15 mouse cellular contexts compared by ENCODE assay signal in genomic region chr6:119139561-119139960, GRCm38 (mm10). TPM values are rescaled to one million over a fixed set of nuclear protein-coding genes. Genes with fewer than 3 reads are reported as not detected.
DNase-seq lines count a peak whose midpoint lies in the region; ATAC-seq and TF ChIP-seq lines count a peak whose summit lies in the region.
"Had no signal": no experiment of that assay in that cellular context is flagged by ENCODE, and none has a peak within 500 bp of the region (broad histone marks: within the 10 kb centered on the region; RNA-seq: fewer than 3 reads in every experiment).

No protein-coding gene starts in this region.

- peaks cover 14% of the 10 kb centered on the region for H3K4me1 ChIP-seq in megakaryocyte, embryonic 14.5 days
- peaks cover 27% of the 10 kb centered on the region for H3K4me1 ChIP-seq in heart, postnatal 0 days (ENCODE audit: control insufficient read depth, insufficient read depth)
- H3K4me1 ChIP-seq in liver, embryonic 16.5 days (ENCODE audit: control insufficient read depth, low read depth, low read length), result peaks cover 5% of the 10 kb centered on the region
- H3K4me1 ChIP-seq: kidney, embryonic 15.5 days; limb, embryonic 15.5 days; neural tube, embryonic 12.5 days; stomach, embryonic 15.5 days had no signal

- H3K9me3 ChIP-seq in megakaryocyte, embryonic 14.5 days, result no peaks in the 10 kb centered on the region
- H3K9me3 ChIP-seq in heart, postnatal 0 days (replicated peaks; ENCODE audit: control insufficient read depth, low read length), result no peaks in the 10 kb centered on the region
- H3K9me3 ChIP-seq in liver, embryonic 16.5 days (replicated peaks; ENCODE audit: control insufficient read depth, low read length), result no peaks in the 10 kb centered on the region
- H3K9me3 ChIP-seq: kidney, embryonic 15.5 days; limb, embryonic 15.5 days; neural tube, embryonic 12.5 days; stomach, embryonic 15.5 days had no signal

- no peak overlapping the region for H3K9ac ChIP-seq in heart, postnatal 0 days (replicated peaks; ENCODE audit: low read depth, low read length)
- H3K9ac ChIP-seq in liver, embryonic 16.5 days (ENCODE audit: low read depth, low read length), result no peak overlapping the region
- H3K9ac ChIP-seq: kidney, embryonic 15.5 days; limb, embryonic 15.5 days; neural tube, embryonic 12.5 days; stomach, embryonic 15.5 days had no signal

- peak; percentile 30 to 74 for DNase-seq in heart, adult 9 months (ENCODE audit: low spot score in 2 of 2)
- peak; percentile 93 for DNase-seq in heart, postnatal 0 days (ENCODE audit: low spot score)
- DNase-seq in spleen, adult 12 weeks (ENCODE audit: low spot score), result no peak
- no peak for DNase-seq in cerebellum, postnatal 14 days
- no peak for DNase-seq in layer of hippocampus, adult 2 months (ENCODE audit: low spot score in 2 of 2)
- DNase-seq: cerebellum, adult 18-20 months; midbrain, embryonic 14.5 days had no signal

- 4% methylated on average over 7 of the region's 7 CpGs for WGBS in heart, postnatal 0 days
- 27% methylated on average over 7 of the region's 7 CpGs for WGBS in liver, embryonic 16.5 days (ENCODE audit: insufficient replicate concordance)

- H3K27ac ChIP-seq in heart, postnatal 0 days (ENCODE audit: low read depth), result peak overlapping the region; percentile 91
- H3K27ac ChIP-seq in liver, embryonic 16.5 days (ENCODE audit: low read length), result no peak overlapping the region; the same call in 1 of the 2 replicates
- H3K27ac ChIP-seq in layer of hippocampus, adult 2 months, result no peak overlapping the region
- H3K27ac ChIP-seq: hindbrain, postnatal 0 days; kidney, embryonic 15.5 days; limb, embryonic 15.5 days; neural tube, embryonic 12.5 days; stomach, embryonic 15.5 days had no signal

- H3K27me3 ChIP-seq in megakaryocyte, embryonic 14.5 days (replicated peaks), result peaks cover 27% of the 10 kb centered on the region
- no peaks in the 10 kb centered on the region for H3K27me3 ChIP-seq in heart, postnatal 0 days (ENCODE audit: control insufficient read depth, insufficient read depth, low read length)
- H3K27me3 ChIP-seq in liver, embryonic 16.5 days (ENCODE audit: control insufficient read depth, insufficient read depth, low read depth, low read length), result no peaks in the 10 kb centered on the region
- H3K27me3 ChIP-seq: kidney, embryonic 15.5 days; limb, embryonic 15.5 days; neural tube, embryonic 12.5 days; stomach, embryonic 15.5 days had no signal

- peak overlapping the region; percentile 53 for H3K4me2 ChIP-seq in heart, postnatal 0 days (ENCODE audit: low read depth, low read length)
- H3K4me2 ChIP-seq in liver, embryonic 16.5 days (ENCODE audit: low read depth, low read length), result peak overlapping the region; percentile 20; the same call in 1 of the 2 replicates
- H3K4me2 ChIP-seq: kidney, embryonic 15.5 days; limb, embryonic 15.5 days; neural tube, embryonic 12.5 days; stomach, embryonic 15.5 days had no signal

- H3K36me3 ChIP-seq in megakaryocyte, embryonic 14.5 days (replicated peaks; ENCODE audit: low read length), result no peaks in the 10 kb centered on the region
- no peaks in the 10 kb centered on the region; the same call in 1 of the 2 replicates for H3K36me3 ChIP-seq in heart, postnatal 0 days (replicated peaks; ENCODE audit: control insufficient read depth, insufficient read depth, low read length)
- no peaks in the 10 kb centered on the region for H3K36me3 ChIP-seq in liver, embryonic 16.5 days (ENCODE audit: control insufficient read depth, insufficient read depth)
- H3K36me3 ChIP-seq: kidney, embryonic 15.5 days; limb, embryonic 15.5 days; neural tube, embryonic 12.5 days; stomach, embryonic 15.5 days had no signal

- TF ChIP-seq CTCF in heart, postnatal 0 days (IDR thresholded peaks at IDR 0.05; ENCODE audit: low read depth), result 0 out of 2 replicates have a peak, but pooled peaks have one; percentile 8
- TF ChIP-seq CTCF in layer of hippocampus, adult 2 months (conservative IDR thresholded peaks at IDR 0.05), result no peak

- TF ChIP-seq EP300 in heart, postnatal 0 days (IDR thresholded peaks at IDR 0.05; ENCODE audit: low read depth), result peak; percentile 97

- ATAC-seq in megakaryocyte, adult 5-6 weeks (ENCODE audit: poor library complexity, severe bottlenecking), result no peak
- ATAC-seq in heart, postnatal 0 days (ENCODE audit: insufficient read depth, low read depth), result peak; percentile 91
- ATAC-seq in liver, embryonic 16.5 days (ENCODE audit: low read depth), result peak; percentile 86
- ATAC-seq: hindbrain, postnatal 0 days had no signal

- H3K4me3 ChIP-seq in megakaryocyte, embryonic 14.5 days (replicated peaks), result peak overlapping the region; percentile 67
- peak overlapping the region; percentile 9; the same call in 1 of the 2 replicates for H3K4me3 ChIP-seq in heart, postnatal 0 days (ENCODE audit: low read depth, low read length)
- no peak overlapping the region for H3K4me3 ChIP-seq in liver, embryonic 16.5 days (ENCODE audit: low read depth, low read length)
- no peak overlapping the region for H3K4me3 ChIP-seq in layer of hippocampus, adult 2 months
- H3K4me3 ChIP-seq: kidney, embryonic 15.5 days; limb, embryonic 15.5 days; neural tube, embryonic 12.5 days; stomach, embryonic 15.5 days had no signal

RNA-seq across cellular contexts. Expression of gene Dcp1b, which starts 35.5 kb away (rescaled TPM):
- 19.3 and 22.1 TPM in 2 replicates for polyA plus RNA-seq in megakaryocyte, embryonic 14.5 days (2012; ENCODE audit: insufficient read depth, low replicate concordance)
- total RNA-seq in megakaryocyte, adult 5-6 weeks (2015), result 7.5 and 13.1 TPM in 2 replicates
- total RNA-seq in megakaryocyte, adult 5-6 weeks (2017), result 7.2 and 10.6 TPM in 2 replicates
- total RNA-seq in heart, postnatal 0 days (2014; rRNA removed; ENCODE audit: low replicate concordance), result 8.8 and 12.4 TPM in 2 replicates
- 9.9 and 11.4 TPM in 2 replicates for polyA plus RNA-seq in heart, postnatal 0 days (2015; fragmentation: Nextera tagmentation; extraction: Ambion mirVana)
- 2.7 and 3.2 TPM in 2 replicates for polyA plus RNA-seq in liver, embryonic 16.5 days (2015; fragmentation: Nextera tagmentation; extraction: Ambion mirVana)
- total RNA-seq in layer of hippocampus, adult 2 months (2021), result 10 to 100 TPM; 18.6 to 21.2 TPM

RNA-seq across cellular contexts. Expression of gene Cacna1c, which starts 56.7 kb away (rescaled TPM):
- polyA plus RNA-seq in megakaryocyte, embryonic 14.5 days (2012; ENCODE audit: insufficient read depth, low replicate concordance), result 1.3 and 3.0 TPM in 2 replicates
- 0.11 TPM in 1 of 2 replicates, not detected in the other for total RNA-seq in megakaryocyte, adult 5-6 weeks (2015)
- total RNA-seq in megakaryocyte, adult 5-6 weeks (2017), result 0.12 TPM in 1 of 2 replicates, not detected in the other
- total RNA-seq in heart, postnatal 0 days (2014; rRNA removed; ENCODE audit: low replicate concordance), result 120 and 159 TPM in 2 replicates
- polyA plus RNA-seq in heart, postnatal 0 days (2015; fragmentation: Nextera tagmentation; extraction: Ambion mirVana), result 46.5 and 51.3 TPM in 2 replicates
- 0.20 and 0.30 TPM in 2 replicates for polyA plus RNA-seq in liver, embryonic 16.5 days (2015; fragmentation: Nextera tagmentation; extraction: Ambion mirVana)
- 10 to 100 TPM; 86.4 to 90.0 TPM for total RNA-seq in layer of hippocampus, adult 2 months (2021)

Comparison
In these comparisons a context has a peak if more than half of its experiments do, and no peak if none do; other contexts are left out.
1. H3K4me3 ChIP-seq: peak in megakaryocyte, embryonic 14.5 days (single experiment) and heart, postnatal 0 days (single experiment); none in liver, embryonic 16.5 days (single experiment) and layer of hippocampus, adult 2 months (single experiment).
2. DNase-seq: peak in heart, adult 9 months (2 of 2) and heart, postnatal 0 days (single experiment); none in spleen, adult 12 weeks (single experiment), cerebellum, postnatal 14 days (0 of 2) and layer of hippocampus, adult 2 months (0 of 2).
3. RNA of gene Cacna1c, which starts 56.7 kb away (total RNA-seq): 120 to 159 TPM in heart, postnatal 0 days and 86.4 to 90.0 TPM in layer of hippocampus, adult 2 months; 0.11 to 0.12 TPM in megakaryocyte, adult 5-6 weeks; every median in the first group is over 10 times any median in the second.